Mouse (Mus musculus) forebrain, embryonic 13.5 days (tissue): Measurements from ENCODE around the gene Mgat3. TPM values are rescaled to one million over a fixed set of nuclear protein-coding genes. Genes with fewer than 3 reads are reported as not detected.

Experiments
- ATAC-seq: fragments of 200-750 bp; cut with Nextera tagmentation; 2 replicates; pipeline ENCODE4 v1.8.0; 2017
- H3K27ac ChIP-seq: fragments of 300-500 bp; sonication (generic); 2 replicates; pipeline ENCODE4 v1.5.1; 2015; ENCODE audit warnings: inconsistent platforms, mild to moderate bottlenecking, moderate library complexity
- H3K27me3 ChIP-seq: fragments of 300-500 bp; sonication (generic); 2 replicates; pipeline ENCODE4 v1.6.1; 2015; ENCODE audit warnings: mild to moderate bottlenecking, inconsistent platforms
- H3K36me3 ChIP-seq: fragments of 300-500 bp; sonication (generic); 2 replicates; pipeline ENCODE4 v1.6.1; 2015; ENCODE audit warnings: mild to moderate bottlenecking, inconsistent platforms; ENCODE audit not compliant: poor library complexity, severe bottlenecking
- H3K4me1 ChIP-seq: fragments of 300-500 bp; sonication (generic); 2 replicates; pipeline ENCODE4 v1.6.1; 2015; ENCODE audit warnings: inconsistent platforms
- H3K4me2 ChIP-seq: fragments of 300-500 bp; sonication (generic); 2 replicates; pipeline ENCODE4 v1.6.1; 2015; ENCODE audit warnings: inconsistent platforms, mild to moderate bottlenecking, moderate library complexity
- H3K4me3 ChIP-seq: fragments of 300-500 bp; sonication (generic); 2 replicates; pipeline ENCODE4 v1.5.1; 2015; ENCODE audit warnings: mild to moderate bottlenecking, inconsistent platforms
- H3K9ac ChIP-seq: fragments of 300-500 bp; sonication (generic); 2 replicates; pipeline ENCODE4 v1.6.1; 2015; ENCODE audit warnings: mild to moderate bottlenecking, inconsistent platforms
- H3K9me3 ChIP-seq: fragments of 300-500 bp; sonication (generic); replicated peaks from 2 replicates; pipeline ENCODE4 v1.6.1; 2016; ENCODE audit warnings: inconsistent platforms
- WGBS: fragments of 180-500 bp; shearing (Covaris S2); methylation state at CpG from one replicate; pipeline ENCODE4 v1.1.7; 2015; 5-methylcytosine and 5-hydroxymethylcytosine counted together
- polyA plus RNA-seq: library from polyadenylated mRNA; unstranded; fragments of >200 nt; fragmentation: Nextera tagmentation; extraction: Ambion mirVana; gene quantifications from 2 replicates; pipeline ENCODE4 v1.2.1, GENCODE M21; 2015

Mgat3 gene
- polyA plus RNA-seq, 1 experiment from 2014 or later = 7.3 TPM

DNA sequence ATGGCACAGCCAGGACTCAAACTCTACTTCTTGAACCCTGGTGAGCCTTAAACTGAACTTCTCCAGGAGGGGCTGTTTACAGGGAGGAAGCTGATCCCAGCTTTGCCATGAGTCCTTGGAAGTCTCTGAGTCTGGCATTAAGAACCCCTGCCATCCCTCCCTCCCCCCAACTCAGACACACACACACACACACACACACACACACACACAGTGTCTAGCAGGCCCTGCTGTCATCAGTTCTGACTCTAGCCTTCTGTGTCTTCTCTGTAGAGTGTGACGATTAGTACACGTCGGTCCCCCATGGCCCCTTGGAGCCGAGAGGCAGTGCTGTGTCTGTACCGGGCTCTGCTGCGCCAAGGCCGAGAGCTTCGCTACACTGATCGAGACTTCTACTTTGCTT, 62.0 kb downstream of the Mgat3 start, which contains the start of gene AC140267.1:
TSS of gene AC140267.1 (plus strand) at position 301 of the 400 bp plus-strand sequence.
- Histone ChIP-seq H3K4me3 (peak within 1 kb of the TSS; percentile 93), H3K4me1 (peaks cover 14% of the 10 kb centered on the region), H3K27me3 (no peaks in the 10 kb centered on the region), H3K27ac (no peak within 1 kb of the TSS), H3K4me2 (peak within 1 kb of the TSS; percentile 75), H3K9ac (peak within 1 kb of the TSS; percentile 89), H3K9me3 (no peaks in the 10 kb centered on the region), H3K36me3 (peaks cover 43% of the 10 kb centered on the region)
- WGBS = 95% methylated on average over 9 of the region's 9 CpGs
- no peak for ATAC-seq

DNA sequence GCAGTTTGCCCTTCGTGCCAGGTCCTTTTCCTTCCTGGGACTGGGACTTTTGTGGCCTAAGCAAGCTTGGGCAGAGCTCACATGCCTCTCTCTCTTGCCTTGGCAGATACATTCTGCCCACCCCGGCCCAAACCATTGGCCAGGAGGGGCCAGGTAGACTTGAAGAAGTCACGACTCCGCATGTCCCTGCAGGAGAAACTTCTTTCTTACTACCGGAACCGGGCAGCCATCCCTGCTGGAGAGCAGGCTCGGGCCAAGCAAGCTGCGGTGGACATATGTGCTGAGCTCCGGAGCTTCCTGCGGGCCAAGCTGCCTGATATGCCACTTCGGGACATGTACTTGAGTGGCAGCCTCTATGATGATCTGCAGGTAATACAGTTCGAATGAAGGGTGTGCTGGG, 74.6 kb downstream of the Mgat3 start:
- no peaks in the 10 kb centered on the region for H3K9me3 ChIP-seq
- no peak for ATAC-seq
- H3K27me3 ChIP-seq = no peaks in the 10 kb centered on the region
- no peak overlapping the region for H3K27ac ChIP-seq
- no peak overlapping the region for H3K4me3 ChIP-seq
- no peak overlapping the region for H3K9ac ChIP-seq
- WGBS = 97% methylated on average over 12 of the region's 12 CpGs
- H3K4me1 ChIP-seq = 0 out of 2 replicates have a peak, but pooled peaks cover 4% of the 10 kb centered on the region
- H3K36me3 ChIP-seq = peaks cover 87% of the 10 kb centered on the region
- H3K4me2 ChIP-seq = no peak overlapping the region

DNA sequence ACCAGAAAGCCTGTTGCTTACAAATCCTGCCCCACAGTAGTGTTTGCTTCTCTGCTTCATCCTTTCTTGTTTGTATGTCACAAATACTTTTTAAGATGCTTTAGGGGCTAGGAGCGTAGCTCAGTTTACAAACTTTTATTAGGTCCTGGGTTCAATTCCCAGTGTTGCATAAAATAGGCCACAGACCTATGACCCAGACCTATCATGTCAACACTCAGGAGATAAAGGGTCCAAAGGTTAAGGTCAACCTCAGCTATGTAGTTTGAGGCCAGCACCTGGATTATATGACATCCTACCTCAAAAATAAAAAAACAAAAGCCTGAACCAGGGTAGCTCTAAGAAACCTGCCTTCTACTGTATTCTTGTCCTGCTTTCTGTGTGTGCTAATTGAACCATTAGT, 75.1 kb downstream of the Mgat3 start:
- Histone ChIP-seq H3K36me3 (peaks cover 83% of the 10 kb centered on the region), H3K4me2 (no peak overlapping the region), H3K4me3 (no peak overlapping the region), H3K9ac (no peak overlapping the region), H3K4me1 (peaks cover 8% of the 10 kb centered on the region), H3K9me3 (no peaks in the 10 kb centered on the region), H3K27ac (no peak overlapping the region), H3K27me3 (no peaks in the 10 kb centered on the region)
- no peak for ATAC-seq
- 97% methylated on average over 1 of the region's 1 CpGs for WGBS

DNA sequence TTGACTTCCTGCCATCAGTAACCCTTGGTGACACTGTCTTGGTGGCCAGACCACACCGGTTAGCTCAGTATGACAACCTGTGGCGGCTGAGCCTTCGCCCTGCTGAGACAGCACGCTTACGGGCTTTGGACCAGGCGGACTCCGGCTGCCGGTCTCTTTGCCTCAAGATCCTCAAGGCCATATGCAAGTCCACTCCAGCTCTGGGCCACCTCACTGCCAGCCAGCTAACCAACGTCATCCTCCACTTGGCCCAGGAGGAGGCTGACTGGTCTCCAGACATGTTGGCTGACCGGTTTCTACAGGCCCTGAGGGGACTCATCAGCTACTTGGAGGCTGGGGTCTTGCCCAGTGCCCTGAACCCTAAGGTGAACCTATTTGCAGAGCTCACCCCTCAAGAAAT, 76.2 kb downstream of the Mgat3 start:
- H3K4me1 ChIP-seq = peaks cover 19% of the 10 kb centered on the region
- H3K4me3 ChIP-seq = no peak overlapping the region
- no peaks in the 10 kb centered on the region for H3K27me3 ChIP-seq
- no peak for ATAC-seq
- H3K36me3 ChIP-seq = peaks cover 72% of the 10 kb centered on the region
- no peaks in the 10 kb centered on the region for H3K9me3 ChIP-seq
- H3K9ac ChIP-seq = no peak overlapping the region
- WGBS = 94% methylated on average over 10 of the region's 10 CpGs
- no peak overlapping the region for H3K27ac ChIP-seq
- H3K4me2 ChIP-seq = no peak overlapping the region

DNA sequence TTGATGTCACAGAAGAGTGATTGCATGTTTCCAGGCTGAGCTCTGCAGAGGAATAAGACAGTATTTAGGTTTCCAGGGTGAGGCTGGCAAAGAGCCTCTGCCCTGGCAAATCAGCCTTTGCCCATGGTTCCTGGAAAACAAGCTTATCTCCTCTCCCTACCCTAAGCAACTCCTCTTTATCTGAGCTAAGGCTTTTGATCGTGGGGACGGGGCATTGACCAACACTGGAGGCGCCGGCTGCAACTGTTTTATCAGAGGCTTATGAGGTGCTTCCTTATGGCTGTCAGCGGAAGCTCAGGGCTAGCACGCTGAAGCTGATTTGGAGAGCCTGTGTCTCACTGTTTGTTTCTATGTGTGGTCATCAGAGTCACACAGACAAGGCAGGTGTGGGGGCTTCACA, 77.1 kb downstream of the Mgat3 start:
- ATAC-seq = no peak
- Histone ChIP-seq H3K4me1 (peaks cover 19% of the 10 kb centered on the region), H3K36me3 (peaks cover 66% of the 10 kb centered on the region), H3K9ac (no peak overlapping the region), H3K27me3 (no peaks in the 10 kb centered on the region), H3K4me2 (no peak overlapping the region), H3K4me3 (no peak overlapping the region), H3K9me3 (no peaks in the 10 kb centered on the region), H3K27ac (no peak overlapping the region)
- 95% methylated on average over 6 of the region's 6 CpGs for WGBS

DNA sequence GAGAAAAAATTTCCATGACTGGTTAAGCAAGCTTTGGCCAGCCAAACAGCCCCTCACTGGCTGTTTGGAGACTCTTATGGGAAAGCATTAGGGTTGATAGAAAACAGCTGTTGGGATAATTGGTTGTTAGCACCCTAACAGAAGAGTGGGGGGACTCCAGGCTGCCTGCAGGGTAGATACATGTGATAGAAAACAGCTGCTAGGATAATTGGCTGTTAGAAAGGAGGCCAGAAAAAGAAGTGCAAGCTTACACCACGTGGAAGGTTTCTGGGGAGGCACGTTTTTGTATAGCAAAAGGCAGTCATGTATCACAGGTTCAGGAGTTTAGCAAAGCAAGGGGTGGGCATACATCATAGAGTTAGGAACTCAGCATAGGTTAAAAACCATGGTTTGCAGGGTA, 80.0 kb downstream of the Mgat3 start:
- Histone ChIP-seq H3K36me3 (peaks cover 62% of the 10 kb centered on the region), H3K4me2 (peak overlapping the region; percentile 87; the same call in 1 of the 2 replicates), H3K27ac (peak overlapping the region; percentile 97), H3K4me3 (no peak overlapping the region), H3K4me1 (peaks cover 40% of the 10 kb centered on the region), H3K27me3 (no peaks in the 10 kb centered on the region), H3K9me3 (no peaks in the 10 kb centered on the region), H3K9ac (no peak overlapping the region)
- 33% methylated on average over 2 of the region's 2 CpGs for WGBS
- ATAC-seq = no peak

DNA sequence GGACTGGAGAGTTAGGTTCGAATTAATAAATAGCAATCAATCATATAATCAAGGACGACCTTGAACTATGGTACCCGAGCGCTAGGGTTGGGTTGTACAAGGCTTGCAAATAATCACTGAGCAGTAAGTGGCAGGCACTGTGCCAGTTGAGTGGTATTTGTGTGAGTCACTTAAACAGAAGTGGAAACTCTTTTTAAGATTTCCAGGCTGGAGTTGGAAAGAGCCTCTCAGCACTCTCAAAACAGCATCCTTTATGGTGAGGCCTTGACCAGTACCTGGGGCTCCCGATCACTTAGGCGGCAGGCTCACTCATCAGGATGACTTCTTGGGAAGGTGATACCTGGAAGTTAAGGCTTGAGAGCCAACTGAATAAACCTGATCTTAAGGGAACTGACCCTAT, 80.7 kb downstream of the Mgat3 start:
- Histone ChIP-seq H3K27me3 (no peaks in the 10 kb centered on the region), H3K4me1 (peaks cover 40% of the 10 kb centered on the region), H3K4me2 (peak overlapping the region; percentile 87), H3K36me3 (peaks cover 61% of the 10 kb centered on the region), H3K9me3 (no peaks in the 10 kb centered on the region), H3K9ac (peak overlapping the region; percentile 100), H3K4me3 (peak overlapping the region; percentile 99), H3K27ac (peak overlapping the region; percentile 97)
- WGBS = 57% methylated on average over 6 of the region's 6 CpGs
- ATAC-seq = no peak

DNA sequence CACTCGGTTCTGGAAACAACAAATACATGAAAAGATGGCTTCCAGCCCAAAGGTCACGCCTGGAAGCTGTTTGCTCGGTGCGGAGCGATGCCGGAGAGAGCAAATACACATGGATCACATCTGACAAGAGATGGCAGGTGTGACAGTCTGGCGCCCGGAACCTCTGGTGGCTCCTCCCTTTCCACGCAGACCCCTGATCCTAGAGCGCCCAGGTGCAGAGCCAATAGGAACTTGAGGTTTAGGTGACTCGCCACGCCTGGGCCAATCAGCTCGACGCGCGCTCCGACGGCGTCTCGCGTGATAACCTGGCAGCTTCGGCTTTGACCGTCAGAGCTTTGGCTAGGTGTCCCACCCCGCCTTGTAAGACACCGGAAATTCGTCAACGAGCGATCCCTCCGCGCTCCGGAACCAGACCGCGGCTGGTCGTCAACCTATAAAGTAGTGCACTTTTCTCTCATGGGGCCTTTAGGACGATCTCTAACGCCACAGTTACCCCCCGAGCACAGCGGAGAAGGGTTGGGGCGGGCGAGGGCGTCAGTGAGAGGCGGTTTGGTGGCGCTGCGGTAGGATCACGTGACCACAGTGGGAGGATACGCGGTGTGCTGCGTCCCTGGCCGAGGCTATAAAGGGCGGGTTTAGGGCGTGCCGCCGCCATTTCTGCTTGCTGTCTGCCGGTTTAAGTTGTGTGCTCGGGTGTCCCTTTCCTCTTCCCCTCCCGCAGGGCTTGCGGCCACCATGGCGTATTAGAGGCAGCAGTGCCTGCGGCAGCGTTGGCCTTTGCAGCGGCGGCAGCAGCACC, 81.5 kb downstream of the Mgat3 start, which contains the start of gene Atf4:
TSS of gene Atf4 (plus strand) at position 338 of the 799 bp plus-strand sequence.
- H3K36me3 ChIP-seq = peaks cover 61% of the 10 kb centered on the region
- H3K4me1 ChIP-seq = peaks cover 40% of the 10 kb centered on the region
- peak within 1 kb of the TSS; percentile 87 for H3K4me2 ChIP-seq
- no peaks in the 10 kb centered on the region for H3K27me3 ChIP-seq
- H3K27ac ChIP-seq = peak within 1 kb of the TSS; percentile 97
- peak within 1 kb of the TSS; percentile 100 for H3K9ac ChIP-seq
- peak within 1 kb of the TSS; percentile 99 for H3K4me3 ChIP-seq
- WGBS = under 1% methylated on average over 61 of the region's 62 CpGs
- ATAC-seq = peak; percentile 97
- H3K9me3 ChIP-seq = no peaks in the 10 kb centered on the region

DNA sequence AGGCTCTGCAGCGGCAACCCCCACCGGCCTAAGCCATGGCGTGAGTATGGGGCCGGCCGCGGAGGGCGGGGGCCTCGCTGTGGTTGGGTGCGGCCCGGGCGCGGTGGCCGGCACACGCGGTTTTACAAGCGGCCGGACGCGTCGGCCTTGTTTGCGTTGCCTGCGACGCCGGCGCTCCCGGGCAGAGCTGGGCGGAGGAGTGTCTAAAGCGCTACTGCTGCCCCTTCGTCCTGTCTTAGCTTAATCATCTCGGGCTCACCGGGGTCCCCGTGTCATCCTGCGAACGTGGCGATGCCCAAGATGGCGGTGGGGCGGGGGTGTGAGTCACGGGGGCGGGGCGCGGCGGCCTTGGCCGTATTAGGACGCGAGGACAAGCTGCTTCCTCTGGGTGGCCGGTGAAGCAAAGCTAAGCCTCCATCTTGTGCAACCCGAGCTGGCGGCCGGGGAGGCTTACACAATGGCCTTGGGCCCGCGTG, 82.2 kb downstream of the Mgat3 start:
- peaks cover 61% of the 10 kb centered on the region for H3K36me3 ChIP-seq
- under 1% methylated on average over 43 of the region's 51 CpGs for WGBS
- H3K4me2 ChIP-seq = peak overlapping the region; percentile 87
- ATAC-seq = peak; percentile 14
- peak overlapping the region; percentile 99 for H3K4me3 ChIP-seq
- peak overlapping the region; percentile 100 for H3K9ac ChIP-seq
- no peaks in the 10 kb centered on the region for H3K27me3 ChIP-seq
- peak overlapping the region; percentile 97 for H3K27ac ChIP-seq
- H3K9me3 ChIP-seq = no peaks in the 10 kb centered on the region
- peaks cover 44% of the 10 kb centered on the region for H3K4me1 ChIP-seq

DNA sequence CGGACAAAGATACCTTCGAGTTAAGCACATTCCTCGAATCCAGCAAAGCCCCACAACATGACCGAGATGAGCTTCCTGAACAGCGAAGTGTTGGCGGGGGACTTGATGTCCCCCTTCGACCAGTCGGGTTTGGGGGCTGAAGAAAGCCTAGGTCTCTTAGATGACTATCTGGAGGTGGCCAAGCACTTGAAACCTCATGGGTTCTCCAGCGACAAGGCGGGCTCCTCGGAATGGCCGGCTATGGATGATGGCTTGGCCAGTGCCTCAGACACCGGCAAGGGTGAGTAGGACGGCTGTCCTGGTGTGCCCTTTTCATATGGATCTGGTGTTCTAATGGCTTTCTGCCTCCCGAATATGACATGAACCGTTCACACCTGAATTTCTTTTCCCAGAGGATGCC, 82.7 kb downstream of the Mgat3 start:
- peak overlapping the region; percentile 87 for H3K4me2 ChIP-seq
- peaks cover 44% of the 10 kb centered on the region for H3K4me1 ChIP-seq
- 11% methylated on average over 16 of the region's 16 CpGs for WGBS
- peak overlapping the region; percentile 99 for H3K4me3 ChIP-seq
- H3K27me3 ChIP-seq = no peaks in the 10 kb centered on the region
- ATAC-seq = no peak
- H3K9me3 ChIP-seq = no peaks in the 10 kb centered on the region
- peak overlapping the region; percentile 100 for H3K9ac ChIP-seq
- H3K36me3 ChIP-seq = peaks cover 55% of the 10 kb centered on the region
- H3K27ac ChIP-seq = peak overlapping the region; percentile 97

DNA sequence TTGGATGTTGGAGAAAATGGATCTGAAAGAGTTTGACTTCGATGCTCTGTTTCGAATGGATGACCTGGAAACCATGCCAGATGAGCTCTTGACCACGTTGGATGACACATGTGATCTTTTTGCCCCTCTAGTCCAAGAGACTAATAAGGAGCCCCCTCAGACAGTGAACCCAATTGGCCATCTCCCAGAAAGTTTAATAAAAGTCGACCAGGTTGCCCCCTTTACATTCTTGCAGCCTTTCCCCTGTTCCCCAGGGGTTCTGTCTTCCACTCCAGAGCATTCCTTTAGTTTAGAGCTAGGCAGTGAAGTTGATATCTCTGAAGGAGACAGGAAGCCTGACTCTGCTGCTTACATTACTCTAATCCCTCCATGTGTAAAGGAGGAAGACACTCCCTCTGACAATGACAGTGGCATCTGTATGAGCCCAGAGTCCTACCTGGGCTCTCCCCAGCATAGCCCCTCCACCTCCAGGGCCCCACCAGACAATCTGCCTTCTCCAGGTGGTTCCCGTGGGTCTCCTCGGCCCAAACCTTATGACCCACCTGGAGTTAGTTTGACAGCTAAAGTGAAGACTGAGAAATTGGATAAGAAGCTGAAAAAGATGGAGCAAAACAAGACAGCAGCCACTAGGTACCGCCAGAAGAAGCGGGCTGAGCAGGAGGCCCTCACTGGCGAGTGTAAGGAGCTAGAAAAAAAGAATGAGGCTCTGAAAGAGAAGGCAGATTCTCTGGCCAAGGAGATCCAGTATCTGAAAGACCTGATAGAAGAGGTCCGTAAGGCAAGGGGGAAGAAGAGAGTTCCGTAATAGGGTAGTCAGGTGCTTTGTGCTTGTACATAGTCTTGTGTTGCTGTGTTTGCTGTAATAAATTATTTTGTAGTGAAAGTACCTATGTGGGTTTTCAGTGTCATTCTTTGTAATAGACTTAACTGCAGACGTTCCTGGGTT, 83.4 kb downstream of the Mgat3 start:
- no peak for ATAC-seq
- peaks cover 44% of the 10 kb centered on the region for H3K4me1 ChIP-seq
- 65% methylated on average over 12 of the region's 12 CpGs for WGBS

More for the DNA sequence above, 83.4 kb downstream of the Mgat3 start:
- peaks cover 49% of the 10 kb centered on the region for H3K36me3 ChIP-seq
- H3K27ac ChIP-seq = peak overlapping the region; percentile 97
- H3K4me3 ChIP-seq = peak overlapping the region; percentile 99
- peak overlapping the region; percentile 100 for H3K9ac ChIP-seq
- no peaks in the 10 kb centered on the region for H3K9me3 ChIP-seq
- peak overlapping the region; percentile 87 for H3K4me2 ChIP-seq
- no peaks in the 10 kb centered on the region for H3K27me3 ChIP-seq
